14 mouse cellular contexts compared by ENCODE assay signal in the genomic region with DNA sequence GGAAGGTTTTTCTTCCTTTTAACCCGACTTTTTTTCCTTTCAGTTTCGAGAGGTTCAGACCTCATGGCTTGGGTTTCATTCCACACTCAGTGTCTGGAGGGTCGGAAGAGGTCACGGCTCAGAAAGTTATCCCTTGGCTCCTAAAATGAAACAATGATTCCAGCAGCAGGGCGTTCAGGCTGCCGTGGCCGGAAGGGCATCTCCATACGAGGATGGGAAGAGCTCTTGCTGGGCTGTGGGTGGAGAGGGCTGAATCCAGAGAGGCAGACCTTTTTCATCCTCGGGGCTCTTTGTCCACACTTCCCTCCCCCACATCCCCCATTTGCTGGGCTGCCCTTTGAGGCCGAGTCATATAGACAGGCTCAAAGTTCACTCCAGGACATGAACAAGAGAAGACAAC. TPM values are rescaled to one million over a fixed set of nuclear protein-coding genes. Genes with fewer than 3 reads are reported as not detected.
A peak's percentile ranks its signal among the peaks of the same experiment; 100 is the strongest.
DNase-seq lines count a peak whose midpoint lies in the region; ATAC-seq lines count a peak whose summit lies in the region.
"Had no signal": no experiment of that assay in that cellular context is flagged by ENCODE, and none has a peak within 500 bp of the region (broad histone marks: within the 10 kb centered on the region; RNA-seq: fewer than 3 reads in every experiment).

No protein-coding gene starts in this region.

- H3K36me3 ChIP-seq in forebrain, embryonic 11.5 days (ENCODE audit: control insufficient read depth, insufficient read depth, low read length): no peaks in the 10 kb centered on the region
- H3K36me3 ChIP-seq in forebrain, embryonic 15.5 days: no peaks in the 10 kb centered on the region
- no peaks in the 10 kb centered on the region for H3K36me3 ChIP-seq in midbrain, embryonic 10.5 days
- H3K36me3 ChIP-seq in midbrain, embryonic 15.5 days (replicated peaks): no peaks in the 10 kb centered on the region
- H3K36me3 ChIP-seq in hindbrain, embryonic 12.5 days: no peaks in the 10 kb centered on the region

- H3K9ac ChIP-seq in forebrain, embryonic 11.5 days (ENCODE audit: low read length): peak overlapping the region; percentile 33; the same call in 1 of the 2 replicates
- H3K9ac ChIP-seq in forebrain, embryonic 15.5 days (replicated peaks): no peak overlapping the region
- H3K9ac ChIP-seq in midbrain, embryonic 15.5 days: no peak overlapping the region
- no peak overlapping the region for H3K9ac ChIP-seq in hindbrain, embryonic 12.5 days

- no peaks in the 10 kb centered on the region for H3K27me3 ChIP-seq in forebrain, embryonic 11.5 days (ENCODE audit: control insufficient read depth, insufficient read depth, low read length)
- no peaks in the 10 kb centered on the region for H3K27me3 ChIP-seq in forebrain, embryonic 15.5 days
- H3K27me3 ChIP-seq in midbrain, embryonic 10.5 days (ENCODE audit: low read depth, poor library complexity, severe bottlenecking): no peaks in the 10 kb centered on the region
- H3K27me3 ChIP-seq in midbrain, embryonic 15.5 days (replicated peaks): no peaks in the 10 kb centered on the region
- no peaks in the 10 kb centered on the region for H3K27me3 ChIP-seq in hindbrain, embryonic 12.5 days

- no peak overlapping the region for H3K27ac ChIP-seq in forebrain, embryonic 11.5 days (ENCODE audit: low read depth, low read length)
- no peak overlapping the region for H3K27ac ChIP-seq in forebrain, embryonic 15.5 days (replicated peaks)
- peak overlapping the region; percentile 78 for H3K27ac ChIP-seq in midbrain, embryonic 10.5 days (replicated peaks)
- H3K27ac ChIP-seq in midbrain, embryonic 15.5 days: no peak overlapping the region
- H3K27ac ChIP-seq in hindbrain, embryonic 12.5 days: no peak overlapping the region

- H3K4me3 ChIP-seq in forebrain, embryonic 11.5 days (ENCODE audit: low read depth, low read length): no peak overlapping the region
- H3K4me3 ChIP-seq in forebrain, embryonic 15.5 days: no peak overlapping the region
- H3K4me3 ChIP-seq in midbrain, embryonic 10.5 days: peak overlapping the region; percentile 30
- no peak overlapping the region for H3K4me3 ChIP-seq in midbrain, embryonic 15.5 days
- H3K4me3 ChIP-seq in hindbrain, embryonic 12.5 days: no peak overlapping the region

- ATAC-seq in forebrain, embryonic 11.5 days (replicated peaks; ENCODE audit: low FRiP score): no peak
- no peak for ATAC-seq in forebrain, embryonic 15.5 days (replicated peaks)
- ATAC-seq in midbrain, embryonic 15.5 days (replicated peaks): no peak
- no peak for ATAC-seq in hindbrain, embryonic 12.5 days (ENCODE audit: low FRiP score)
- ATAC-seq: intestine, postnatal 0 days had no signal

- no peak for DNase-seq in forebrain, embryonic 11.5 days (ENCODE audit: low spot score)
- peak; percentile 76 for DNase-seq in midbrain, embryonic 10.5 days (ENCODE audit: low spot score)
- peak; percentile 71 for DNase-seq in testis, postnatal 14 days (ENCODE audit: low spot score)
- no peak for DNase-seq in frontal cortex, postnatal 14 days (ENCODE audit: low spot score in 2 of 2)
- no peak for DNase-seq in layer of hippocampus, adult 8-10 months (ENCODE audit: low spot score in 2 of 2)

- no peaks in the 10 kb centered on the region for H3K9me3 ChIP-seq in forebrain, embryonic 11.5 days (ENCODE audit: control insufficient read depth, low read length)
- no peaks in the 10 kb centered on the region for H3K9me3 ChIP-seq in forebrain, embryonic 15.5 days
- no peaks in the 10 kb centered on the region for H3K9me3 ChIP-seq in midbrain, embryonic 10.5 days (replicated peaks)
- H3K9me3 ChIP-seq in midbrain, embryonic 15.5 days: no peaks in the 10 kb centered on the region
- no peaks in the 10 kb centered on the region for H3K9me3 ChIP-seq in hindbrain, embryonic 12.5 days (replicated peaks)

- H3K4me2 ChIP-seq in forebrain, embryonic 11.5 days (ENCODE audit: low read depth, low read length, severe bottlenecking): peak overlapping the region; percentile 21; the same call in 1 of the 2 replicates
- H3K4me2 ChIP-seq in forebrain, embryonic 15.5 days (replicated peaks): no peak overlapping the region
- H3K4me2 ChIP-seq in midbrain, embryonic 15.5 days: no peak overlapping the region
- H3K4me2 ChIP-seq in hindbrain, embryonic 12.5 days (replicated peaks): 0 out of 2 replicates have a peak overlapping the region, but pooled peaks have one; percentile 31
- H3K4me2 ChIP-seq: heart, embryonic 11.5 days had no signal

- no peaks in the 10 kb centered on the region; the same call in 1 of the 2 replicates for H3K4me1 ChIP-seq in forebrain, embryonic 11.5 days (replicated peaks; ENCODE audit: control insufficient read depth, insufficient read depth, low read length)
- H3K4me1 ChIP-seq in forebrain, embryonic 15.5 days: no peaks in the 10 kb centered on the region
- H3K4me1 ChIP-seq in midbrain, embryonic 10.5 days: peaks cover 33% of the 10 kb centered on the region
- no peaks in the 10 kb centered on the region for H3K4me1 ChIP-seq in midbrain, embryonic 15.5 days
- H3K4me1 ChIP-seq in hindbrain, embryonic 12.5 days: peaks cover 9% of the 10 kb centered on the region; the same call in 1 of the 2 replicates

- WGBS in forebrain, embryonic 11.5 days: 3% methylated on average over 10 of the region's 10 CpGs
- 6% methylated on average over 10 of the region's 10 CpGs for WGBS in forebrain, embryonic 15.5 days
- 6% methylated on average over 10 of the region's 10 CpGs for WGBS in midbrain, embryonic 10.5 days
- 3% methylated on average over 10 of the region's 10 CpGs for WGBS in midbrain, embryonic 15.5 days
- WGBS in hindbrain, embryonic 12.5 days: 3% methylated on average over 10 of the region's 10 CpGs

RNA-seq across cellular contexts. Expression of a gene that starts 37.6 kb away (rescaled TPM):
- not detected in 2 replicates for polyA plus RNA-seq in forebrain, embryonic 11.5 days (2014; fragmentation: Nextera tagmentation; extraction: Ambion mirVana)
- not detected in 2 replicates for polyA plus RNA-seq in forebrain, embryonic 15.5 days (2015; fragmentation: Nextera tagmentation; extraction: Ambion mirVana)
- polyA plus RNA-seq in midbrain, embryonic 10.5 days (2016; fragmentation: Nextera tagmentation; extraction: Ambion mirVana): not detected in 2 replicates
- polyA plus RNA-seq in midbrain, embryonic 15.5 days (2015; fragmentation: Nextera tagmentation; extraction: Ambion mirVana): not detected in 2 replicates
- not detected in 2 replicates for polyA plus RNA-seq in hindbrain, embryonic 12.5 days (2016; fragmentation: Nextera tagmentation; extraction: Ambion mirVana)
- not detected for total RNA-seq in layer of hippocampus, adult 8-10 months (2022)
- total RNA-seq: left cerebral cortex, adult 8-10 months; neutrophil, adult 5-6 weeks had no signal
- polyA plus RNA-seq: heart, embryonic 11.5 days; intestine, postnatal 0 days; lung, embryonic 16.5 days; stomach, embryonic 14.5 days had no signal

RNA-seq across cellular contexts. Expression of a gene that starts 39.0 kb away (rescaled TPM):
- polyA plus RNA-seq in forebrain, embryonic 11.5 days (2014; fragmentation: Nextera tagmentation; extraction: Ambion mirVana): 0.19 TPM in 1 of 2 replicates, not detected in the other
- polyA plus RNA-seq in forebrain, embryonic 15.5 days (2015; fragmentation: Nextera tagmentation; extraction: Ambion mirVana): not detected in 2 replicates
- polyA plus RNA-seq in midbrain, embryonic 10.5 days (2016; fragmentation: Nextera tagmentation; extraction: Ambion mirVana): not detected in 2 replicates
- polyA plus RNA-seq in midbrain, embryonic 15.5 days (2015; fragmentation: Nextera tagmentation; extraction: Ambion mirVana): not detected in 2 replicates
- not detected in 2 replicates for polyA plus RNA-seq in hindbrain, embryonic 12.5 days (2016; fragmentation: Nextera tagmentation; extraction: Ambion mirVana)
- under 1 TPM in 2 of 4 experiments, not detected in 2; 0.39 to 0.43 TPM for total RNA-seq in layer of hippocampus, adult 8-10 months (2022)
- polyA plus RNA-seq: heart, embryonic 11.5 days; intestine, postnatal 0 days; lung, embryonic 16.5 days; stomach, embryonic 14.5 days had no signal

RNA-seq across cellular contexts. Expression of a gene that starts 41.0 kb away (rescaled TPM):
- 0.12 TPM in 1 of 2 replicates, not detected in the other for polyA plus RNA-seq in forebrain, embryonic 11.5 days (2014; fragmentation: Nextera tagmentation; extraction: Ambion mirVana)
- polyA plus RNA-seq in forebrain, embryonic 15.5 days (2015; fragmentation: Nextera tagmentation; extraction: Ambion mirVana): not detected in 2 replicates
- polyA plus RNA-seq in midbrain, embryonic 10.5 days (2016; fragmentation: Nextera tagmentation; extraction: Ambion mirVana): not detected in 2 replicates
- not detected in 2 replicates for polyA plus RNA-seq in midbrain, embryonic 15.5 days (2015; fragmentation: Nextera tagmentation; extraction: Ambion mirVana)
- polyA plus RNA-seq in hindbrain, embryonic 12.5 days (2016; fragmentation: Nextera tagmentation; extraction: Ambion mirVana): not detected in 2 replicates
- not detected for total RNA-seq in layer of hippocampus, adult 8-10 months (2022)
- total RNA-seq: left cerebral cortex, adult 8-10 months; neutrophil, adult 5-6 weeks had no signal
- polyA plus RNA-seq: intestine, postnatal 0 days; lung, embryonic 16.5 days; stomach, embryonic 14.5 days had no signal

Comparison
In these comparisons a context has a peak if more than half of its experiments do, and no peak if none do; other contexts are left out.
1. H3K4me2 ChIP-seq: peak in forebrain, embryonic 11.5 days (single experiment) and hindbrain, embryonic 12.5 days (single experiment); none in forebrain, embryonic 15.5 days (single experiment) and midbrain, embryonic 15.5 days (single experiment).
2. DNase-seq: peak in midbrain, embryonic 10.5 days (single experiment) and testis, postnatal 14 days (single experiment); none in forebrain, embryonic 11.5 days (single experiment), frontal cortex, postnatal 14 days (0 of 2) and layer of hippocampus, adult 8-10 months (0 of 2).